Mouse (Mus musculus): ENCODE measurements at regions not wholly inside any gene's neighbourhood (a gene's known extent, or its start where the extent isn't known, plus 50 kb on each side); places are given as distances from the start of the nearest gene placed in this dataset.

- Histone ChIP-seq H3K4me3 (replicated peaks; ENCODE audit: low read length) (no peak overlapping the region), H3K36me3 (ENCODE audit: control insufficient read depth, insufficient read depth, low read length) (no peaks in the 10 kb centered on the region), H3K27ac (replicated peaks; ENCODE audit: low read depth, low read length) (no peak overlapping the region), H3K27me3 (ENCODE audit: control insufficient read depth, insufficient read depth, low read length) (no peaks in the 10 kb centered on the region), H3K4me1 (ENCODE audit: control insufficient read depth, insufficient read depth, low read length) (peaks cover 10% of the 10 kb centered on the region), H3K9ac (ENCODE audit: low read depth, low read length, severe bottlenecking) (no peak overlapping the region), H3K9me3 (ENCODE audit: control insufficient read depth, low read length) (no peaks in the 10 kb centered on the region), H3K4me2 (replicated peaks; ENCODE audit: low read depth, low read length, severe bottlenecking) (no peak overlapping the region)
- TF ChIP-seq POLR2A (IDR thresholded peaks at IDR 0.05; ENCODE audit: borderline replicate concordance, extremely low read depth, insufficient read depth, insufficient read length), result no peak
- ATAC-seq (ENCODE audit: low FRiP score, low read depth), result no peak
- no peak for DNase-seq (ENCODE audit: low spot score)
- 63% methylated on average over 5 of the region's 5 CpGs for WGBS
Measured at GRCm38 (mm10) chr13:28780462-28780861, 173.1 kb downstream of the Sox4 start.

- Histone ChIP-seq H3K4me2 (replicated peaks; ENCODE audit: low read depth, low read length, severe bottlenecking) (no peak overlapping the region), H3K27ac (replicated peaks; ENCODE audit: low read depth, low read length) (no peak overlapping the region), H3K9me3 (ENCODE audit: control insufficient read depth, low read length) (no peaks in the 10 kb centered on the region), H3K4me1 (ENCODE audit: control insufficient read depth, insufficient read depth, low read length) (peaks cover 17% of the 10 kb centered on the region), H3K9ac (ENCODE audit: low read depth, low read length, severe bottlenecking) (no peak overlapping the region), H3K36me3 (ENCODE audit: control insufficient read depth, insufficient read depth, low read length) (no peaks in the 10 kb centered on the region), H3K27me3 (ENCODE audit: control insufficient read depth, insufficient read depth, low read length) (no peaks in the 10 kb centered on the region), H3K4me3 (replicated peaks; ENCODE audit: low read length) (no peak overlapping the region)
- no peak for DNase-seq (ENCODE audit: low spot score)
- no peak for TF ChIP-seq POLR2A (IDR thresholded peaks at IDR 0.05; ENCODE audit: borderline replicate concordance, extremely low read depth, insufficient read depth, insufficient read length)
- no peak for ATAC-seq (ENCODE audit: low FRiP score, low read depth)
- 58% methylated on average over 7 of the region's 7 CpGs for WGBS
Measured at GRCm38 (mm10) chr13:28775142-28775815, 178.2 kb downstream of the Sox4 start.

- no peak for DNase-seq (ENCODE audit: low spot score)
- Histone ChIP-seq H3K9ac (ENCODE audit: low read depth, low read length, severe bottlenecking) (no peak overlapping the region), H3K4me1 (ENCODE audit: control insufficient read depth, insufficient read depth, low read length) (peaks cover 23% of the 10 kb centered on the region), H3K27me3 (ENCODE audit: control insufficient read depth, insufficient read depth, low read length) (no peaks in the 10 kb centered on the region), H3K27ac (replicated peaks; ENCODE audit: low read depth, low read length) (no peak overlapping the region), H3K9me3 (ENCODE audit: control insufficient read depth, low read length) (no peaks in the 10 kb centered on the region), H3K4me3 (replicated peaks; ENCODE audit: low read length) (no peak overlapping the region), H3K36me3 (ENCODE audit: control insufficient read depth, insufficient read depth, low read length) (no peaks in the 10 kb centered on the region), H3K4me2 (replicated peaks; ENCODE audit: low read depth, low read length, severe bottlenecking) (no peak overlapping the region)
- ATAC-seq (ENCODE audit: low FRiP score, low read depth), result no peak
- WGBS, result 47% methylated on average over 7 of the region's 7 CpGs
- TF ChIP-seq POLR2A (IDR thresholded peaks at IDR 0.05; ENCODE audit: borderline replicate concordance, extremely low read depth, insufficient read depth, insufficient read length), result no peak
Measured at GRCm38 (mm10) chr13:28774649-28775048, 178.9 kb downstream of the Sox4 start.

GRCm38 (mm10) chr13:28773466-28773865, 180.0 kb downstream of the Sox4 start:
- WGBS, result 95% methylated on average over 2 of the region's 2 CpGs
- ATAC-seq (ENCODE audit: low FRiP score, low read depth), result no peak

GRCm38 (mm10) chr13:28770531-28770930, 183.0 kb downstream of the Sox4 start:
- ATAC-seq (ENCODE audit: low FRiP score, low read depth) (0 out of 2 replicates have a peak, but pooled peaks have one; percentile 38), DNase-seq (ENCODE audit: low spot score) (peak; percentile 51)
- peak overlapping the region; percentile 16; the same call in 1 of the 2 replicates for H3K9ac ChIP-seq (ENCODE audit: low read depth, low read length, severe bottlenecking)
- no peak for TF ChIP-seq POLR2A (IDR thresholded peaks at IDR 0.05; ENCODE audit: borderline replicate concordance, extremely low read depth, insufficient read depth, insufficient read length)
- peak overlapping the region; percentile 9 for H3K4me2 ChIP-seq (replicated peaks; ENCODE audit: low read depth, low read length, severe bottlenecking)
- peaks cover 35% of the 10 kb centered on the region for H3K4me1 ChIP-seq (ENCODE audit: control insufficient read depth, insufficient read depth, low read length)
- WGBS, result 29% methylated on average over 13 of the region's 13 CpGs
- H3K4me3 ChIP-seq (replicated peaks; ENCODE audit: low read length), result no peak overlapping the region
- no peaks in the 10 kb centered on the region for H3K27me3 ChIP-seq (ENCODE audit: control insufficient read depth, insufficient read depth, low read length)
- no peaks in the 10 kb centered on the region for H3K36me3 ChIP-seq (ENCODE audit: control insufficient read depth, insufficient read depth, low read length)
- no peak overlapping the region for H3K27ac ChIP-seq (replicated peaks; ENCODE audit: low read depth, low read length)
- H3K9me3 ChIP-seq (ENCODE audit: control insufficient read depth, low read length), result no peaks in the 10 kb centered on the region

More at GRCm38 (mm10) chr13:28773466-28773865, 180.0 kb downstream of the Sox4 start:
- H3K4me3 ChIP-seq (replicated peaks; ENCODE audit: low read length), result no peak overlapping the region
- H3K36me3 ChIP-seq (ENCODE audit: control insufficient read depth, insufficient read depth, low read length), result no peaks in the 10 kb centered on the region
- H3K9me3 ChIP-seq (ENCODE audit: control insufficient read depth, low read length), result no peaks in the 10 kb centered on the region
- no peak overlapping the region for H3K27ac ChIP-seq (replicated peaks; ENCODE audit: low read depth, low read length)
- TF ChIP-seq POLR2A (IDR thresholded peaks at IDR 0.05; ENCODE audit: borderline replicate concordance, extremely low read depth, insufficient read depth, insufficient read length), result no peak
- no peak for DNase-seq (ENCODE audit: low spot score)
- no peak overlapping the region for H3K9ac ChIP-seq (ENCODE audit: low read depth, low read length, severe bottlenecking)
- H3K4me1 ChIP-seq (ENCODE audit: control insufficient read depth, insufficient read depth, low read length), result peaks cover 33% of the 10 kb centered on the region
- H3K4me2 ChIP-seq (replicated peaks; ENCODE audit: low read depth, low read length, severe bottlenecking), result no peak overlapping the region
- no peaks in the 10 kb centered on the region for H3K27me3 ChIP-seq (ENCODE audit: control insufficient read depth, insufficient read depth, low read length)
